Mouse (Mus musculus) lung, embryonic 14.5 days (tissue): ENCODE measurements around the gene Ddx20. TPM values are rescaled to one million over a fixed set of nuclear protein-coding genes. Genes with fewer than 3 reads are reported as not detected.

Experiments used
- ATAC-seq: fragments of 200-750 bp; cut with Nextera tagmentation; 2 replicates; pipeline ENCODE4 v1.8.0; 2017; ENCODE audit warnings: mild to moderate bottlenecking, moderate TSS enrichment, moderate library complexity; ENCODE audit not compliant: insufficient read depth
- DNase-seq: peaks from one replicate; pipeline ENCODE4 v3.0.0-alpha.2; 2015
- H3K27ac ChIP-seq: fragments of 300-500 bp; sonication (generic); 2 replicates; pipeline ENCODE4 v1.5.1; 2014; ENCODE audit warnings: low read depth, mild to moderate bottlenecking, moderate library complexity
- H3K27me3 ChIP-seq: fragments of 300-500 bp; sonication (generic); 2 replicates; pipeline ENCODE4 v1.6.1; 2014; ENCODE audit warnings: low read length, control low read depth; ENCODE audit not compliant: insufficient read depth
- H3K36me3 ChIP-seq: fragments of 300-500 bp; sonication (generic); 2 replicates; pipeline ENCODE4 v1.6.1; 2014; ENCODE audit warnings: control low read depth; ENCODE audit not compliant: insufficient read depth
- H3K4me1 ChIP-seq: fragments of 300-500 bp; sonication (generic); 2 replicates; pipeline ENCODE4 v1.6.1; 2014; ENCODE audit warnings: antibody characterized with exemption, control low read depth; ENCODE audit not compliant: insufficient read depth
- H3K4me2 ChIP-seq: fragments of 300-500 bp; sonication (generic); 2 replicates; pipeline ENCODE4 v1.6.1; 2014; ENCODE audit warnings: mild to moderate bottlenecking
- H3K4me3 ChIP-seq: fragments of 300-500 bp; sonication (generic); 2 replicates; pipeline ENCODE4 v1.5.1; 2014; ENCODE audit warnings: low read depth, low read length
- H3K9ac ChIP-seq: fragments of 300-500 bp; sonication (generic); 2 replicates; pipeline ENCODE4 v1.6.1; 2014
- H3K9me3 ChIP-seq: fragments of 300-500 bp; sonication (generic); 2 replicates; pipeline ENCODE4 v1.6.1; 2016; ENCODE audit warnings: low read depth, low read length, control low read depth
- CTCF ChIP-seq: IDR thresholded peaks from 2 replicates; pipeline ENCODE4 v1.5.1; 2016; ENCODE audit warnings: antibody characterized with exemption, low read depth
- WGBS: fragments of 180-500 bp; shearing (Covaris S2); extraction: QIAGEN DNeasy Blood & Tissue Kit; methylation state at CpG from one replicate; pipeline ENCODE4 v1.1.7; 2014; 5-methylcytosine and 5-hydroxymethylcytosine counted together
- polyA plus RNA-seq: library from polyadenylated mRNA; unstranded; fragments of >200 nt; fragmentation: Nextera tagmentation; extraction: Ambion mirVana; gene quantifications from 2 replicates; pipeline ENCODE4 v1.2.1, GENCODE M21; 2014

The Ddx20 gene
- polyA plus RNA-seq, 1 experiment from 2014 or later, result 45.0 TPM

GRCm38 (mm10) chr3:105668161-105668560 is 19.2 kb downstream of the Ddx20 start:
- Histone ChIP-seq H3K36me3 (no peaks in the 10 kb centered on the region), H3K27me3 (no peaks in the 10 kb centered on the region), H3K4me3 (no peak overlapping the region), H3K9ac (no peak overlapping the region), H3K27ac (no peak overlapping the region), H3K9me3 (no peaks in the 10 kb centered on the region), H3K4me1 (no peaks in the 10 kb centered on the region), H3K4me2 (no peak overlapping the region)
- ATAC-seq (no peak), DNase-seq (no peak)
- TF ChIP-seq CTCF, result no peak
- WGBS, result 37% methylated on average over 9 of the region's 9 CpGs

DNA sequence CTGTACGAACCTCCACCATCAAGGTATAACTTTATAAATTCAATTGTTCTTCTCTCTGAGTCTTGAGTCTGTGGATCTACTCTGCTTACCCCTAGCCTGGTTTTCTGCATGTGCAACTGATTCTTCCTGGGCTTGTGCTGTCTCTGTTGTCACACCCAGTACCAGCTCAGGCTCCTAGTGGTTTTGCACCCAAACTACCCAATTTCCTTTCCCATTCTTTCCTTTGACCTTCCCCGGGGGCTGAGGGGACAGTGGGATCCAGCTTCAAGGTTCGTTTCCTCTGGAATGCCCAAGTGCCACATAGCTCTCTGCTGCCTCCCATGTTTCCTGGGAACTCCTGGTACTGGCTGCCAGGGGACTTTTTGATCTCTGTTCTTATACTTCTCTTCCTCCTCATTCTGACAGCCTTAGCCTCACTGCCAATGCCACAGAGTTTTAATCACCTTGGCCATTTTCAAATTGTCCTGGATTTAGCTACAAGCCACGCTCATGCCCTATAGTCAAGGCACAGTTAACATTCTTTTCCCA is 20.3 kb downstream of the Ddx20 start:
- whole genome bisulfite sequencing, result 59% methylated on average over 4 of the region's 4 CpGs
- H3K9ac ChIP-seq, result no peak overlapping the region
- H3K4me1 ChIP-seq, result no peaks in the 10 kb centered on the region
- no peak for ATAC-seq
- H3K36me3 ChIP-seq, result no peaks in the 10 kb centered on the region
- no peak overlapping the region for H3K4me2 ChIP-seq
- H3K4me3 ChIP-seq, result no peak overlapping the region
- H3K27me3 ChIP-seq, result no peaks in the 10 kb centered on the region
- H3K9me3 ChIP-seq, result no peaks in the 10 kb centered on the region
- no peak for DNase-seq
- H3K27ac ChIP-seq, result no peak overlapping the region
- TF ChIP-seq CTCF, result peak; percentile 7; the same call in 1 of the 2 replicates

DNA sequence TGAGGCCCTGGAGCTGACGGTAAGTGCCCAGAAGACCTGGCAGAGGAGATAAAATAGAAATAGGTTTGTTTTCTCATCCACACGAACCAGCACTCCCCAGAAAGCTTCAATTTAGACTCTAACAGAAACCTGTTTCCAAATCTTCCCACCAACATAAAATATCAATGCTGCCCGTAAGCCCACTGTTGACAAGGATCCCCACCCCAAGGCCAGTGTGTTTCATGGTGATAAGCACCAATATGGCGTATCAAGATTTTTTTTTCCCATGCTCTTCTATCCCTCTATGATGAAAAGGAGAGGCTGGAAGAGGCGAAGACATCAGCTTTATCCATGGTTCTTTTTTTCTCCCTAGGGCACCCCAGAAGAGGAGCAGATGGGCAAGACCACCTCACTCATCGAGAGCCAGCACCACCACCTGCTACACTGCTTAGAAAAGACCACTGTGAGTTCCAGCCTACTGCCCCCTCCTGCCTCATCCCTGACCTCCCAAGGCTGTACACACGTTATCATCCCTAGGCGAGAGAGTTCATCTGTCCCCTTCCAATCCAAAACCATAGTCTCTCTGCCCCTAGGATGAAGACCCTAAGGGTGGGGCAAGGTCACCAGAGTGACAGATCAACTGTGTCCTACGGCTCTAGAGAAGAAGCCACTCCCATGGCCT is 22.1 kb downstream of the Ddx20 start:
- H3K36me3 ChIP-seq, result no peaks in the 10 kb centered on the region
- no peak overlapping the region for H3K4me2 ChIP-seq
- H3K27ac ChIP-seq, result no peak overlapping the region
- DNase-seq (no peak), ATAC-seq (no peak)
- H3K4me1 ChIP-seq, result no peaks in the 10 kb centered on the region
- H3K9ac ChIP-seq, result no peak overlapping the region
- no peaks in the 10 kb centered on the region for H3K9me3 ChIP-seq
- TF ChIP-seq CTCF, result no peak
- no peaks in the 10 kb centered on the region for H3K27me3 ChIP-seq
- 78% methylated on average over 9 of the region's 9 CpGs for WGBS
- H3K4me3 ChIP-seq, result no peak overlapping the region

DNA sequence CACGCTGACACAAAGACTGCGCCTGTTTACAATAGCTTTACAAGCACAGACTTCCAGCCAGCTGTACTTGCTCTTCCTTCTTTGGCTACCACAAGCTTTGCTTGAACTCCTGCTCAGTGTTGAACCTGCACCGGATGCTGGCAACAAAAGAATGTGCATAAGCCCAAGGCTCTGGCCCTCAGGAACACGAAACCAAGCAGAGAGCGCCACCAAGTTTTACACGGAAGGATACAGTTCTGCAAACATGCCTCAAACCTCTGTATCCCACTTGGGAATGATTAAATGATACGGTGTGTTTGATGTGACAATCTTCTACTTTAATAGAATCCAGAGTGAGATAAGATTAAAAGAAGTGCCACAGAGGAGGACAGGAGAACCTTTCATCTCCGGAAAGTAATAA is 24.3 kb downstream of the Ddx20 start:
- no peaks in the 10 kb centered on the region for H3K27me3 ChIP-seq
- ATAC-seq (no peak), DNase-seq (peak; percentile 29)
- TF ChIP-seq CTCF, result no peak
- H3K27ac ChIP-seq, result no peak overlapping the region
- no peak overlapping the region for H3K9ac ChIP-seq
- no peaks in the 10 kb centered on the region for H3K9me3 ChIP-seq
- H3K4me3 ChIP-seq, result no peak overlapping the region
- H3K4me2 ChIP-seq, result no peak overlapping the region
- 51% methylated on average over 8 of the region's 8 CpGs for WGBS
- no peaks in the 10 kb centered on the region for H3K4me1 ChIP-seq
- H3K36me3 ChIP-seq, result no peaks in the 10 kb centered on the region

DNA sequence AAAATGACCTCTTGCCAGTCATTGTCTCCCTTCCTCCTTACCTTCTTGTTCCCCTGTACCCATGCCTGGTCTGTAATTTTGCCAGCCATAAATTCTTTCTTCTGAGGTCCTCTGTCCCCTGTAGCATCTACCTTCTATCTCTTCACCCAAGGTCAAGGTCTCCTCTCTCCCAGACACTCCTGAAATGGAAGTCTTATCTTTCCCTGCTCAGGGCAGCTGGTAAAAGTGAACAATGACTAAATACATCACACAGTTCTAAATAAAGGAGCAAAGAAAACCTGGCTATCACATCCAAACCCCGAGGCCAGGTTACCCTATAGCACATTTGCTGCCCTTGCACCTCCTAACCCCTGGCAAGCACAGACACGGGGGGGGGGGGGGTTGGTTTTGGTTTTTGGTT is 26.8 kb downstream of the Ddx20 start:
- Histone ChIP-seq H3K36me3 (no peaks in the 10 kb centered on the region), H3K4me3 (no peak overlapping the region), H3K4me1 (no peaks in the 10 kb centered on the region), H3K9me3 (no peaks in the 10 kb centered on the region), H3K27me3 (no peaks in the 10 kb centered on the region), H3K9ac (no peak overlapping the region), H3K4me2 (no peak overlapping the region), H3K27ac (no peak overlapping the region)
- WGBS, result 53% methylated on average over 2 of the region's 2 CpGs
- TF ChIP-seq CTCF, result no peak
- no peak for ATAC-seq
- DNase-seq, result no peak

GRCm38 (mm10) chr3:105655031-105655585 is 32.3 kb downstream of the Ddx20 start:
- Histone ChIP-seq H3K9ac (no peak overlapping the region), H3K4me3 (no peak overlapping the region), H3K4me1 (no peaks in the 10 kb centered on the region), H3K27ac (no peak overlapping the region), H3K36me3 (no peaks in the 10 kb centered on the region), H3K27me3 (no peaks in the 10 kb centered on the region), H3K4me2 (no peak overlapping the region), H3K9me3 (no peaks in the 10 kb centered on the region)
- 92% methylated on average over 11 of the region's 11 CpGs for WGBS
- DNase-seq (no peak), ATAC-seq (no peak)
- no peak for TF ChIP-seq CTCF

GRCm38 (mm10) chr3:105653544-105654380 is 33.6 kb downstream of the Ddx20 start:
- no peak overlapping the region for H3K4me2 ChIP-seq
- H3K9ac ChIP-seq, result no peak overlapping the region
- no peak overlapping the region for H3K4me3 ChIP-seq
- H3K4me1 ChIP-seq, result no peaks in the 10 kb centered on the region
- no peak overlapping the region for H3K27ac ChIP-seq
- no peak for DNase-seq
- no peaks in the 10 kb centered on the region for H3K36me3 ChIP-seq
- H3K9me3 ChIP-seq, result no peaks in the 10 kb centered on the region
- WGBS, result 79% methylated on average over 13 of the region's 13 CpGs
- no peaks in the 10 kb centered on the region for H3K27me3 ChIP-seq
- no peak for ATAC-seq
- TF ChIP-seq CTCF, result no peak
